Mouse (Mus musculus) liver, embryonic 16.5 days (tissue): ENCODE data around the gene Meaf6. TPM values are rescaled to one million over a fixed set of nuclear protein-coding genes. Genes with fewer than 3 reads are reported as not detected.

Experiments
- ATAC-seq: fragments of 200-750 bp; cut with Nextera tagmentation; 2 replicates; pipeline ENCODE4 v1.8.0; 2017; ENCODE audit warnings: low read depth, mild to moderate bottlenecking, moderate number of reproducible peaks, moderate library complexity
- H3K27ac ChIP-seq: fragments of 300-500 bp; sonication (generic); 2 replicates; pipeline ENCODE4 v1.5.1; 2014; ENCODE audit warnings: mild to moderate bottlenecking, low read length
- H3K27me3 ChIP-seq: fragments of 300-500 bp; sonication (generic); 2 replicates; pipeline ENCODE4 v1.6.1; 2014; ENCODE audit warnings: low read depth, low read length, mixed read lengths; ENCODE audit not compliant: control insufficient read depth, insufficient read depth
- H3K36me3 ChIP-seq: fragments of 300-500 bp; sonication (generic); 2 replicates; pipeline ENCODE4 v1.6.1; 2014; ENCODE audit warnings: mild to moderate bottlenecking; ENCODE audit not compliant: control insufficient read depth, insufficient read depth
- H3K4me1 ChIP-seq: fragments of 300-500 bp; sonication (generic); 2 replicates; pipeline ENCODE4 v1.6.1; 2014; ENCODE audit warnings: low read depth, low read length, mixed read lengths; ENCODE audit not compliant: control insufficient read depth
- H3K4me2 ChIP-seq: fragments of 300-500 bp; sonication (generic); 2 replicates; pipeline ENCODE4 v1.6.1; 2014; ENCODE audit warnings: low read depth, low read length, mixed read lengths
- H3K4me3 ChIP-seq: fragments of 300-500 bp; sonication (generic); 2 replicates; pipeline ENCODE4 v1.5.1; 2014; ENCODE audit warnings: low read depth, mild to moderate bottlenecking, low read length
- H3K9ac ChIP-seq: fragments of 300-500 bp; sonication (generic); 2 replicates; pipeline ENCODE4 v1.6.1; 2014; ENCODE audit warnings: low read depth, low read length
- H3K9me3 ChIP-seq: fragments of 300-500 bp; sonication (generic); replicated peaks from 2 replicates; pipeline ENCODE4 v1.6.1; 2016; ENCODE audit warnings: low read length; ENCODE audit not compliant: control insufficient read depth
- WGBS: fragments of 180-500 bp; shearing (Covaris S2); extraction: QIAGEN DNeasy Blood & Tissue Kit; methylation state at CpG from one replicate; pipeline ENCODE4 v1.1.7; 2014; ENCODE audit not compliant: insufficient replicate concordance; 5-methylcytosine and 5-hydroxymethylcytosine counted together
- polyA plus RNA-seq: library from polyadenylated mRNA; unstranded; fragments of >200 nt; fragmentation: Nextera tagmentation; extraction: Ambion mirVana; gene quantifications from 2 replicates; pipeline ENCODE4 v1.2.1, GENCODE M21; 2015

Meaf6 gene
- polyA plus RNA-seq, 1 experiment from 2014 or later: 15.9 TPM

DNA sequence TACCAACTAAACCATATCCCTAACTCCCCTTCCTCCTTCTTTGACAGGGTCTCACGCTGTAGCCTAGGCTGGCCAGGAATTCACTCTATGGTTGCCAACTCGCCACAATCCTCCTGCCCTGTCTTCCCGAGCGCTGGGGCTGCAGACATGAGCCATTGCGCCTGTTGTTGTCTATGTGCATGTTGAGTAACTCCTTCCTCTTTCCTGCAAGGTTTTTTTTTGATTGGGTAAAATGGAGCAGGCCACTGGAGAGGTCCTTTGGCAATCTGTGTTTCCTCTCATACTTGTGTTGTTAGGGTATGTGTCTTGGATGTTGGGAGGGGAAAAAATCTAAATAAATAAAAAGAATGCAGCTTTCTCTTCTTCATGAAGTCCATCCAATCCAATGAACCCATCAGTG is 59.3 kb downstream of the Meaf6 start:
- peak overlapping the region; percentile 35; the same call in 1 of the 2 replicates for H3K27ac ChIP-seq
- no peak for ATAC-seq
- no peak overlapping the region for H3K4me3 ChIP-seq
- H3K4me1 ChIP-seq: no peaks in the 10 kb centered on the region
- H3K36me3 ChIP-seq: no peaks in the 10 kb centered on the region
- H3K9me3 ChIP-seq: no peaks in the 10 kb centered on the region
- H3K27me3 ChIP-seq: no peaks in the 10 kb centered on the region
- no peak overlapping the region for H3K9ac ChIP-seq
- H3K4me2 ChIP-seq: no peak overlapping the region
- 27% methylated on average over 5 of the region's 5 CpGs for WGBS

GRCm38 (mm10) chr4:125144627-125145026 is 59.7 kb downstream of the Meaf6 start:
- H3K27me3 ChIP-seq: no peaks in the 10 kb centered on the region
- ATAC-seq: no peak
- no peaks in the 10 kb centered on the region for H3K9me3 ChIP-seq
- no peak overlapping the region for H3K9ac ChIP-seq
- WGBS: 42% methylated on average over 7 of the region's 7 CpGs
- peak overlapping the region; percentile 35 for H3K27ac ChIP-seq
- no peaks in the 10 kb centered on the region for H3K36me3 ChIP-seq
- H3K4me1 ChIP-seq: no peaks in the 10 kb centered on the region
- no peak overlapping the region for H3K4me2 ChIP-seq
- H3K4me3 ChIP-seq: no peak overlapping the region

DNA sequence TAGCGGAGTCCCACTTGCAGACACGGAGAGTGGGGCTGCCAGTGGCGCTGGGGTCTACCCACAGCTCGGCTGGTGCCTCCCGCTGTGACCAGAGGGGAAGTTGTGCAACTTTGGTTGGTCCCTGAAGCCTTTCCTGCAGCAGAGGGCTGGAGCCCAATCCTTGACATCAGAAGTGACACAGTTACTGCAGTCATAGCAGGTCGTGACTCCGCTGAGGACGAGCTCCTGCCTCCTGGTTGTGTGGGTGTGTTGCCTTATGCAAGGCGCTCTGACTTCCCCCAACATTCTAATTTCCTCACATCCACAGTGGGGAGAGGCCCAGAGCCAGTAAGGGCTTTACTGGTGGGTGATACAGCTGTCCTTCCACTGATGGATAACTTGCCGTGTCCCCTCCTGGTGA is 60.3 kb downstream of the Meaf6 start:
- H3K4me2 ChIP-seq: no peak overlapping the region
- H3K27ac ChIP-seq: peak overlapping the region; percentile 28
- H3K4me3 ChIP-seq: no peak overlapping the region
- H3K9me3 ChIP-seq: no peaks in the 10 kb centered on the region
- peak; percentile 51 for ATAC-seq
- H3K9ac ChIP-seq: no peak overlapping the region
- no peaks in the 10 kb centered on the region for H3K36me3 ChIP-seq
- H3K4me1 ChIP-seq: no peaks in the 10 kb centered on the region
- 6% methylated on average over 9 of the region's 10 CpGs for WGBS
- H3K27me3 ChIP-seq: no peaks in the 10 kb centered on the region

DNA sequence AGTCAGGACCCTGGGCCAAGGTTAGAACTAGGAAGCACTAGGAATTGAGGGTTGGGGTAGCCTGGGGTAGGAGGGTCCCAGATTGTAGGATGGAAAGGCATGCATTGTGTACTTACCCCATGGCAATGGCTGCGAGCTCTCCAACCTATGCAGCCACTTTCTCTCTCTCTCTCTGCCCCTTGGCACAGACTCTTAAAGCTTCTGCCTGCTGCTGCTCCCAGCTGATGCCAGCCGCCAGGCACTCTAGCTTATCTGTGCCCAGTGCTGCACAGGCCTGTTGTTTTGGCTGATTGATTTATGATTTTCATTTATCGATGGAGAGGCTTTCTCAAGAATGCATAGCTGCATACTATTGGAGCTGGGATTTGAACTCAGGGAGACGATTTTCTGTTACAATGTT is 63.0 kb downstream of the Meaf6 start:
- WGBS: 72% methylated on average over 4 of the region's 4 CpGs
- H3K36me3 ChIP-seq: no peaks in the 10 kb centered on the region

DNA sequence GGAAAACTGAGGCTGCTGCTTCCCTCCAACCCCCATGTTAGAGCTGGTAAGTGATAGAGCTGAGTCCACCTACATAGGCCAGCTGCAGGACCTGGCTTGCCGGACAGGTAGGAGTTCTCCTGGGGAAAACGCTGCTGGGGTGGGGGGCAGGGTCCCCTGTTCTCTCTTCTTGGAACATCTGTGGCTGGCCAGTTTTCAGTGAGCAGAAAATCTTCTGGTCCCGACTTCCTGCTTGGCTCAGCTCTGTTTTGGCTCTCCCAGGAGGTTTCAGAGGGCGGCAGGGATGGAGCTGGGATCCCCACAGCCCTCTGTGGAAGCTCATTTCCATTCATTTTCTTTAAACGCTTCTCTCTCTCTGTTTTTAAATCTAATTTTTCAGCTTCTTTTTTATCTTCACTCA is 64.5 kb downstream of the Meaf6 start:
- no peaks in the 10 kb centered on the region for H3K4me1 ChIP-seq
- H3K9me3 ChIP-seq: no peaks in the 10 kb centered on the region
- H3K4me3 ChIP-seq: no peak overlapping the region
- no peak overlapping the region for H3K27ac ChIP-seq
- no peaks in the 10 kb centered on the region for H3K36me3 ChIP-seq
- 40% methylated on average over 5 of the region's 5 CpGs for WGBS
- no peak for ATAC-seq
- no peak overlapping the region for H3K9ac ChIP-seq
- H3K4me2 ChIP-seq: no peak overlapping the region
- H3K27me3 ChIP-seq: no peaks in the 10 kb centered on the region

More for the DNA sequence above, 63.0 kb downstream of the Meaf6 start:
- Histone ChIP-seq H3K4me2 (no peak overlapping the region), H3K27ac (no peak overlapping the region), H3K4me3 (no peak overlapping the region), H3K9me3 (no peaks in the 10 kb centered on the region), H3K27me3 (no peaks in the 10 kb centered on the region), H3K9ac (no peak overlapping the region), H3K4me1 (no peaks in the 10 kb centered on the region)
- no peak for ATAC-seq

- no peak overlapping the region for H3K9ac ChIP-seq
- no peaks in the 10 kb centered on the region for H3K9me3 ChIP-seq
- WGBS: 61% methylated on average over 6 of the region's 6 CpGs
- no peak overlapping the region for H3K27ac ChIP-seq
- no peak overlapping the region for H3K4me2 ChIP-seq
- no peaks in the 10 kb centered on the region for H3K4me1 ChIP-seq
- H3K36me3 ChIP-seq: no peaks in the 10 kb centered on the region
- H3K4me3 ChIP-seq: no peak overlapping the region
- no peak for ATAC-seq
- no peaks in the 10 kb centered on the region for H3K27me3 ChIP-seq
These were observed 67.5 kb downstream of the Meaf6 start for GRCm38 (mm10) chr4:125152469-125152868.

DNA sequence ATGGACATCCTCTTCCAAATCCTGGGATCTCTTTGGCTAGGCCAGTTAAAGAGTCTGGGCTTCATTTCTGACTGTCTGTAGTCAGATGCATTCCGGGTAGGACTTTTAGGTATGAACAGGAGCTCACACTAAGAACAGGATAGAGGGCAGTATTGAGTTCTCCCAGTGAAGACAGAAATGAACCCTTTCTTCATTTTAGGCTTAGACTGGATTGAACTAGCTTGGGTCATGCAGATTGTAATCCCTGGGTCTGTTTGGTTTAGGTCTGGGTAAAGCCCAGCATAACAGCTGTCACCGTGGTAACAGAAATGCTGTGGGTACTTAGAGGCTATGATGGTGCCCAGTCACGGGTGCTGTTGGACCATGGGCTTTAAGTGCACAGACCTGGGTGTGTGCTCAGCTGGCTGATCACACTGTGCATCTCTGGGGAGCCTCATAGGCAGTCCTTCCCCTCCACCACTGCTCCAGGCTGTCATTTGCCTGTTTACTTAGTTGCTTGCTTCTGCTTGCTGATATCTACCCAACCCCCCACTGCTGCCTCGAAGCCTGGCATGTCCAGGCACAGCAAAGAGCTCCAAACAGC is 68.8 kb downstream of the Meaf6 start:
- no peak for ATAC-seq
- Histone ChIP-seq H3K27me3 (no peaks in the 10 kb centered on the region), H3K27ac (no peak overlapping the region), H3K36me3 (no peaks in the 10 kb centered on the region), H3K9ac (no peak overlapping the region), H3K4me3 (no peak overlapping the region), H3K4me2 (no peak overlapping the region), H3K9me3 (no peaks in the 10 kb centered on the region), H3K4me1 (no peaks in the 10 kb centered on the region)
- 50% methylated on average over 4 of the region's 4 CpGs for WGBS

- Histone ChIP-seq H3K9me3 (no peaks in the 10 kb centered on the region), H3K4me2 (no peak overlapping the region), H3K4me3 (no peak overlapping the region), H3K36me3 (no peaks in the 10 kb centered on the region), H3K27me3 (no peaks in the 10 kb centered on the region), H3K4me1 (no peaks in the 10 kb centered on the region), H3K27ac (no peak overlapping the region), H3K9ac (no peak overlapping the region)
- 65% methylated on average over 5 of the region's 5 CpGs for WGBS
- ATAC-seq: no peak
These were observed 70.7 kb downstream of the Meaf6 start for GRCm38 (mm10) chr4:125155646-125156045.

GRCm38 (mm10) chr4:125157322-125157721 is 72.4 kb downstream of the Meaf6 start:
- Histone ChIP-seq H3K36me3 (no peaks in the 10 kb centered on the region), H3K27me3 (no peaks in the 10 kb centered on the region), H3K9me3 (no peaks in the 10 kb centered on the region), H3K27ac (no peak overlapping the region), H3K4me2 (no peak overlapping the region), H3K9ac (no peak overlapping the region), H3K4me3 (no peak overlapping the region), H3K4me1 (no peaks in the 10 kb centered on the region)
- 63% methylated on average over 3 of the region's 3 CpGs for WGBS
- no peak for ATAC-seq
